Mouse (Mus musculus): Measurements from ENCODE around the gene C1qa.

The C1qa gene

DNA sequence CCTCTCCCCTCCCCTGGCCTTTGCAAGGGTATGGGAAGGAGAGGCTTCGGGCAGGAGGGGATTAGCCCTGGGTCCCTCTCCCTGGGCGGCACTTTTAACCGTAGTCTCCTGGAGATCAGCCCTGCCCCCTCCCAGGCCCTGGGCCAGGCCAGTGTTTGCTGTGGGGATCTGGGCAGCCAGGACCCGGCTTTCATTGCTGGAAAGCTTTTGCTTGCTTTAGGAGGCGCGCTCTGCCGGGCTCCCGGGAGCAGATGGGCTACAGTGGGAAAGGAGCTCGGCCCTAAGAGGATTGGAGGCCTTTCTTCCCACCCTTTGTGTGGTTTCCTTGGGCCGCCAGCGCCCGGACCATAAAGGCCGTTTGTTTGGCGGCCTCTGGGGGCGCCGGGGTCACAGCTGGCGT lies 36.8 kb downstream of the C1qa start:
- DNase-seq (ENCODE audit: low spot score in 2 of 2) = no peak

DNA sequence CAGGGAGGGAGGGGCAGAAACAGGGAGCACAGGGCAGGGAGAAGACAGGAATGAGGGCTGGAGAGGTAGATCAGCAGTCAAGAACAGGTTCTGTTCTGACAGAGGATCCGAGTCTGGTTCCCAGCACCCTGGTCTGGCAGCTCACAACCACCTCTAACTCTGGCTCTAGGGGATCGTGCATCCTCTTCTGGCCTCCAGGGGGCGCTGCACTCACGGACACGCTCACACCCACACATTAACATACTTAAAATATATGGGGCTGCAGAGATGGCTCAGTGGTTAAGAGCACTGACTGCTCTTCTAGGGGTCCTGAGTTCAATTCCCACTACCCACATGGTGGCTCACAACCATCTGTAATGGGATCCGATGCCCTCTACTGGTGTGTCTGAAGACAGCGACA lies 38.6 kb downstream of the C1qa start:
- no peak for DNase-seq (ENCODE audit: low spot score in 2 of 2)

DNA sequence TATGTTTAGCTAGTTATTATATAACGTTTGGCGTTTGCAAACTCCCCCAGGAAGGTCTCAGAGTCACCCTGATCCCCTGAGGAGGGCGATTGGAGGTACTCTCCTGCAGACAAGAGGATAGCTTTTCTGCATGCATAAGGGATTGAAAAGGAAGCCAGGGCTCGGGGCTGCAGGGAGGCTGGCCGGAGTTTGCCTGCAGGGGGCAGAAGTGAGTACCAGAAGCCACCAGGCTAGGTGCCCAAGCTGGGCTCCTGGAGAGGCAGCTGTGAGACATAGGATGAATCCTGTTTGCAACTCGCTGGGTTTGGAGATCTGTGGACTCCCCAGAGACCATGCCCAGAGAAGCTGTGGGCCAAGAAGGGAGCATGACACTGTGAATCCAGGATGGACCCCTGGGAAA lies 43.5 kb downstream of the C1qa start:
- DNase-seq (ENCODE audit: low spot score in 2 of 2) = no peak

DNA sequence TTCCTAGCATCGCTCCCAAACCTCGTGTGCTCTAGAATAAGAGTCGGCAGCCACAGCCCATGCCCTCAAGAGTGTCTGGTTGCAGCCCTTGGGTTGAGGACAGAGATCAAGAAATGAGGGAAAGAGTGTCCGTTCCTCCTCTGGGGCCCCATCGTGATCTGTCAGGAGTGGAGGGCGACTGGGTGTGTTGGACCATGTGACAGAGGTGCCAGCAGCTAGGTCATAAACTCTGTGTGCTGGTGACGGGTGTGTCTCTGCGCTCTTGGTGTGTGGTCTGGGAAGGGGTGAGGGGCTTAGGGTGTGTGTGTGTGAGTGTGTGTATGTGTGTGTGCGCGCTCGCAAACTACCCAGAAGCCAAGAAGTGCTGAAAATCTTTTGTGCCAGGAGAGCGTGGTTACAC lies 45.6 kb downstream of the C1qa start:
- no peak for DNase-seq (ENCODE audit: low spot score in 2 of 2)

DNA sequence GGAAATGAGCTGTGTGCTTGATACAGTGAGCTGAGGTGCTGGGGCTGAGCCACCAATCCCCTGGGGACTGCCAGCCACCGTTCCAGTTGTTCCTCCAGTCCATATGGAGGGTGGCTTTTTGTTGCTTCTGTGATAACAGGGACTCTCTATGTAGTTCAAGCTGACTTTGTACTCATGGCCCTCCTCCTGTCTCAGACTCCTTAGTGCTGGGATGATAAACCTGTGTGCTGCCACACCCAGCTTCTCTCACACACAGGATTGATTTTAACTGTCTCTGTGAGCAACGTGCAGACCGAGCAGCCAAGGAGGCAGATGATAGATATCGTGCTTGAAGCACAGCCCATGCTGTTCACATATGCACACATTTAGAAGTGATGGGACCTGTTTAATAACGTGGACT lies 46.5 kb downstream of the C1qa start:
- no peak for DNase-seq (ENCODE audit: low spot score in 2 of 2)

DNA sequence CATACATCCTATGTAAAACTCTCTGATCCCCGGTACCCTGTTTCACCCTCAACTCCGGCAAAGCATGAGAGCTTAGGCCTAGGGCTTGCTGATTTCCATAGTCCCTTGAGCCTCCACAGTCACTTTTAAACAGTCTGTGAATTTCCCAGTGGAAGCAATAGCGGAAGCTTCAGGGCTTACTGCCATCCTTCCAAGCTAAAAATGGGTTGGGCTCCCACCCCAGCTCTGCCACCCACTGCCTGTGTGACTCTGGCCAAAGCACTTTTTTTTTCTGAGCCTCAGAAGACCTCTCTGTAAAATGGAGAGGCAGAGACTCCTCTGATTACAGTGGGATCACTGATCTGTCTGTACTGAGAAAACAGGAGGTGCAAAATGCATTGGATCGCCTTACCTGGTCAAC lies 50.0 kb downstream of the C1qa start:
- no peak for DNase-seq (ENCODE audit: low spot score in 2 of 2)

DNA sequence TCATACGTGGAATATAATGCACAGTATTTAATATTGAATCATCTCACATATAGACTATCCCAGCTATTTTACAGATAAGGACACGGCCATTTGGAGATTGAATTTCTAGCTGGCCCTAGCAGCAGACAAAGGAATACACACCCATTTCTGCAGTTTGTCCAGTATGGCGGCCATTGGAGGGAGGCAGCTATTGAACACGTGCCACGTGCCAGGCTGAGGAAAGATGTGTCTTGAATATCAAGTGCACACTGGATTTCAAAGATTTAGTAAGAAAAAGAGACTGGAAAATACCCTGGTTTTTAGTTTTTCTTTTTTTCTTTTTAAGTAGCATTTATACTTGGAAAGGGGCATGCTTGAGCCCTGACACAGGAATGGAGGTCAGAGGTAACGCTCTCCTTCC lies 51.4 kb downstream of the C1qa start:
- no peak for DNase-seq (ENCODE audit: low spot score in 2 of 2)
